Mouse (Mus musculus) NIH3T3 (cell line): ENCODE measurements around the gene Gm128.
"Not testable (repeated sequence)": the region's sequence is repeated elsewhere in the genome, so short reads cannot be mapped to it uniquely, and the experiment has no call there.

Experiments
- DNase-seq: peaks from one replicate; pipeline ENCODE4 v3.0.0-alpha.2; 2012; ENCODE audit warnings: low read depth

The Gm128 gene

GRCm38 (mm10) chr3:95231298-95232221, 9.8 kb downstream of the Gm128 start, which contains the start of gene Mllt11:
TSS of gene Mllt11 (minus strand) at chr3:95232171.
- DNase-seq, result no peak

DNA sequence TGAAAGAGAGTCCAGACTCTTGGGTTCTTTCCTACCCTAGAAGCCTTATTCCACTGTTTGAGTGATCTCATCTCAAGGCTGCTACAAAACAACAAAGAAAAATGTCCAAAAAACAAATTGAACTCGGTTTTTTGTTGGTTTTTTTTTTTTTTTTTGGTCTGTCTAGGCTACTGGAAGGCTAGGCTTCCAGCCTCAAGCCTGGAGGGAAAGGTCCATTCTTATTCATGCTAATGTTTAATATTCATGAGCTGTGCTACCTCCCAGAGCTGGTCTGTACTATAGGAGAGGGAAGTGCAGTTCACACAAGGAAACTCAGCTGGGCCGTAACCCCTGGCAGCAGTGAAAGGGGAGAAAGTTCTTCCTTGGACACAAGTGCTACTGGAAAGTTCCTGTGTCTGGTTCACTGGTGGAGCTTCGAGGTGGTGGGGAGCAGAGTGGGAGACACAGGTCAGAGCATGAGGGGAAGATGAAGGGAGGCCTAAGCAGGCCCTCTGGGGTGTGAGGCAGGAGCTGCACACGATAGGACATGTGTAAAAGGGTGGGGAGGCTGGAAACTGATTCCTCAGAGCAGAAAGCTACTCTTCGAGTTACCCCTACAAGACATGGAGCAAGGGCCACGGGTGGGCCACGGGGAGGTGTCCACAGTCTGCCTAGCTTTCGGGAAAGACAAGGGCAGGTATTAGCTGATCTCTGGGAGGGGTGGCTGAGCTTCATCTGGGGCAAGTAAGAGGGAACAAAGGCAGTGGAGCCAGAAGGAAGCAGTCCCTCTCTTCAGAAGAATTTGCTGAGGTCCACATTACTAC, 10.7 kb downstream of the Gm128 start:
- no peak for DNase-seq

DNA sequence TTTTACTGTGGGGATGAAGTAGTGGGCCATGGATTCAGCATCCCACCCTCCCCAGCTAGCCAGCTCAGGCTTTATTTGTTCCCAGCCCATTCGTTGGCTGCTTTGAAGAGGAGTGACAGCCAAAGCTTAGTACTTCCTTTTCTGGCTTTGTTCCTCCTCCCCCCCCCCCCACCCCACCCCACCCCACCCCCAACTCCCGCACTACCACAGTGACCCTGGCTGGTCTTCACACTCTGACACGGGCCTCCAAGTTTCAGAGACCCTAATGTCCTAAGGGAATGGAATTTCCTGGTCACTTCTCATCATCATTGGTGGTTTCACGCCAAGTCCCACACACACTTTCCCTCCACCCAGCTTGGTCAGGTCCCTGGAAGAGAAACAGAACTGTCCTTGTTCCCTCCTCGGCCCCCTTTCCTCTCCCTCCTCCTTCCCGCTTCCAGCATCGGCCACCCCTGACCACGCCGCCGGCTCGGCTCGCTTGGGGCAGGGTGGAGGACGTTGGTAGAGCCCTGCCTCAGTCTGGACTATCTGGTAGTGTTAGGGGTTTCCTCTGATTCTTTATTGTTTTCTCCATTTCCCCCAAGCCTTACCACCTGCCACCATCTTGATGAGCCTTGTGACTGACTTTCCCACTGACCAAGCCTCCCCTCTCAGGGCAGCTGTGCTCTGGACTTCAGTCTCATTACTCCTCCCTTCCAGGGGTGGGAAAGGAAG, 11.5 kb downstream of the Gm128 start:
- DNase-seq, result peak; percentile 72

DNA sequence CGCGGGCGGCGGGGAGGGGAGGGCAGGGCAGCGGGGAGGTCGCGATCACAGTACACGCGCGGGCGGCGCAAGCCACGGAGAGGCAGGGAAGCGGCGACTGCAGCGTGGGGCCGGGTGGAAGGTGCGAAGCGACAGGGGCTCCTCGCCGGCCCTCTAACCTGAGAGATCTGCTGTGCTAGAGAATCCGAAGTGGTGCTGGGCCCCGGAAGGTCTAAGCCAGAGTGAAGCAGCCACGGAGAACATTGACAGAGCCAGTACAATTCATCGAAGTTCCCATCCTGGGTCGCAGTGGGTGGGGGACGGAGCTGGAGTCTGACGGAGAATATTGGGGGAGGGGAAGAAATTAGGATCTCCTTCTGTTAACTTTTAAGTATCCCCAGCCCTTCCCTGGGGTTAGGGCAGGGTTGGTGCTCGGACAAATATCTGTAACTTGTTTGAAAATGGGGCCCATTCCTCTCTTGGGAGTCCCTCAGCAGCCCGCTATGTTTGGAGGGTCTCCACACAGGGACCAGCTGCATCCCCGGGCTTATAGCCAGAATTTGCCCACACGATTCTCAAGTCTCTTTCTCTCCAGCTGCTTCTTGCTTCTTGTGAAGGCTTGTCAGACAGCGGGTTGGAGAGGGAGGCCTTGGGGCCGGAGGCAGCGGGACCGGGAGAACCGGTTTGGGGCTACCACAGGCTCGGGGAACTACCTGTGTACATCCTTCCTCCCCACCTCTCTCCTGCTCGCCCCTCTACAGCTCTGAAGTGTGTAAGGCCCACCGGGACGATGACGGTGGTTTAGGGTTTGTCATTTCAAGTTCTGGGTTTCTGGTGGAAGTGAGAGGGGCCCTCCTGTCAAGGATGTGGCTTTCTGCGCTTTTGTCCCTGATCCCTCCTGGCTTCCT, 12.3 kb downstream of the Gm128 start:
- DNase-seq, result peak; percentile 33

DNA sequence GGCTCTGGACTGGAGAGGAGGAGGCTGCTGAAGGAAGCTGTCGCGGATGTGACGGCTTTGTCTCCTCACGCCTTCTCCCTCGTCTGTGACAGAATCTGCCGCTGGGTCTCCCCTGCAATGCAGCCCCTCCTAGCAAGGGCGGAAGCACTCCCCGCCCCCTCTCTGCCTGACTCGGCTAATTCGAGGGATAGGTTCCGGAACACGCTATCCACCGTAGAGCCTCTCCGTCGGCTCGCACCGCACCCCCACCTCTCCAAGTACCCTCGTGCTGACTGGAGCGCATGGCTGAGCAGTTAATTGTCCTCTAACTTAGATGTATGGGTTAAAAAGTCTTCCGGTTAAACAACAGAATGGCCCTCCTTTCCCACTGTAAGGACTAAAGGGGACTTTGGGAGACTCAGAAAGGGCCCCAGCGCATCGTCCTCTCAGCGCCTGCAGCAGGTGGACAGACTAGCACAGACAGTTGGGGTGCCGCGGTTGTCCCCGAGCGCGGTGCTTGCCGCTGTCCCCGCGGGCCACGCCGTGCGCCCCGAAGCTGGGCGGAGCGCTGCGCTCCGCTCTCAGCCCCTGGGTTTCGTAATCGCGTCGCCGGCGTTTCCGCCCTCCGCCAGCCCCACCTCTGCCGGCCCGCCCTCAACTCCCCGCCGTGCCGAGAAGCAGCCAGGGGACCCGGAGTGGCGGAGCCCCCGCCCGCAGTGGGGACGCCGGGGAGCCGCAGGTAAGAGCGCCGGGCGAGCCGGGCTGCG, 13.1 kb downstream of the Gm128 start, which contains the start of gene Cdc42se1:
Cdc42se1 (plus strand) TSS at position 585 of the 746 bp plus-strand sequence.
- DNase-seq, result peak; percentile 86

- peak; percentile 51 for DNase-seq
Observed at GRCm38 (mm10) chr3:95227214-95227613, 14.2 kb downstream of the Gm128 start.

DNA sequence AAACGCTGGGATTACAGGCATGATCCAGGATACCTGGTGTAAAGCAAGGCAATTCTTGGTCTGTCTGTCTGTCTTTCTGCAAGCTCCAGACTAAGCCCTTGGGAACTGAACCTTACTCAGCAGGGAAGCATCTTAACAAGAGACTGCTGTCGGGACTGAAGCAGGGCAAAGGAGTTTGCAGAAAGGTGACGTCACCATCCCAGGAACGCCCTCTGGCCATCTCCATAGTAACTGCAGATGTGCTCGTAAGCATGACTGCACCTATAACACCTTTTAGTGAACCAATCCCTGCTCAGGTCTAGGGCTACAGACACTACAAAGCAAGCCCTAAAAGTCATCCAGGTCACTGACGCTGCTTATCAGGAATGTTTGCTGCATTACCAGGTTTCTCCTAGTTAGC, 17.1 kb downstream of the Gm128 start:
- peak; percentile 50 for DNase-seq

DNA sequence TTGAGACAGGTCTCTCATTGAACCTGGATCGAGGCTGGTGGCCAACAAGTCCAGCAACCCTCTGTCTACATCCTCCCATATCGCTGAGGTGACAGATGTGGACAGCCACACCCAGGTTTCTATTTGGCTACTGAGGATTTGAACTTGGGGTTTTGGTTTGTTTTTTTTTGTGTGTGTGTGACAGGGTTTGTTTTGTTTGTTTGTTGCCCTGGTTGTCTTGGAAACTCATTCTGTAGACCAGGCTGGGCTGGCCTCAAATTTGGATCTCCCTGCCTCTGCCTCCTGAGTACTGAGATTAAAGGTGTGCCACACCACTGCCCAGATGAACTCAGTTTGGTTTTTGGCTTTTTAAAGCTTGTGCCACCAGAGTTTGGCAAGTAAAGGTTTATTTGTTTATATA, 18.4 kb downstream of the Gm128 start:
- no peak for DNase-seq

- DNase-seq, result peak; percentile 73
Observed at GRCm38 (mm10) chr3:95218466-95219137, 22.8 kb downstream of the Gm128 start.

GRCm38 (mm10) chr3:95217255-95218134, 23.9 kb downstream of the Gm128 start, which contains the start of gene Gabpb2:
TSS of gene Gabpb2 (minus strand) at chr3:95217916.
- peak; percentile 97 for DNase-seq

- no peak for DNase-seq
Observed at GRCm38 (mm10) chr3:95216655-95217254, 24.6 kb downstream of the Gm128 start.

DNA sequence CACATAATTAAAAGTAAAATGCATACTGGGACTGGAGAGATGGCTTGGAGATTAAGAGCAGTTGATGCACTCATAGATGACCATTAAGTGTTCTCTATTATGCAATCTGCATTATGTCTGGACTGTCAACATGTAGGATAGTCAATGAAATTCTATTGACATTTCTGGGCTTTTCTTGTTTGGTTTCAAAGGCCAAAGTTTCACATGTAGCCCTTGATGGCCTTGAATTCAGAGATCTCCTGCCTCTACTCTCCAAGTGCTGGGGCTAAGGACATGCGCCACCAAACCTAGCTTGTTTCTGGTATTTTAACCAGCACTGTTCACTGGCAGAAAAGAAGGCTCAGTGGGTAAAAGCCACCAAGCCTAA, 27.8 kb downstream of the Gm128 start:
- no peak for DNase-seq

DNA sequence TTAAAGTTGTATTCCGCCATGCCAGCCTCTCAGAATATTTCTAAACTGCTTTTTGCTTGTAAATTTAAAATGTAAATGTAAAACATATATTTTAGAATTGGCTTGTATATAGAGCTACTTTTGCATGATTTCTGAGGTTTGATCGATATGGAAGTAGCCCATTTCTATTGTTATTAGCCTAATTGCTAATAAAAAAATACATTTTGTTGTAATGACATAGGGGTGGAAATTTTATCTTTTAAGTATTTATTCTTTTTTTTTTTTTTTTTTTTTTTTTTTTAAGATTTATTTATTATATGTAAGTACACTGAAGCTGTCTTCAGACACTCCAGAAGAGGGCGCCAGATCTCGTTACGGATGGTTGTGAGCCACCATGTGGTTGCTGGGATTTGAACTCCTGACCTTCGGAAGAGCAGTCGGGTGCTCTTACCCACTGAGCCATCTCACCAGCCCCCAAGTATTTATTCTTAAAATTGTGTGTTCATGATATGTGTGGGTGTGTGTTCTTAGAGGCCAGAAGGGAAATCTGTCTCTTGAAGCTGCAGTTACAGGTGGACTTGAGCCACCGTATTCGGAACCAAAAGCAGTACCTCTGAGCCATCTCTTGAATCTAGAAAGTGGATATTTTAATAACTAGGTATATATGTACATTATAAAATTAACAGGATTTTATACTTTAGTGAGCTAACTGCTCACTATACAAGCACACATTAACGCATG, 28.3 kb downstream of the Gm128 start:
- not testable (repeated sequence) for DNase-seq

DNA sequence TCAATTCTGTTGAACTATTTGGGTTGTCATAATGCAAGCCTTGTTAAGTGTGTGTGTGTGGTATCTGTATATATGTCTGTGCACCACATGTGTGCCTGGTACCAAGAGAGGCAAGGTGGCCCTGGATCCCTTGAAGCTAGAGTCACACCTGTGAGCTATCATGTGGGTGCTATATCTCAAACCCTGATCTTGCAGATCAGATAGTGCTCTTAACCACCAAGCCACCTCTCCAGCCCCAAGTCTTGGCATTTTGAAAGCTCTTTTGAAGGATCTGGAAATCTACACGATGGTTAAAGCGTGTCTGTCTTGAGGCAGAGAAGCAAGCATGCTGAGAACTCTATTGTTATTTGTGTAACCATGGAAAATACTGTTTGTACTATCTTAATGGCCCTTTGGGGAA, 30.8 kb downstream of the Gm128 start:
- no peak for DNase-seq

DNA sequence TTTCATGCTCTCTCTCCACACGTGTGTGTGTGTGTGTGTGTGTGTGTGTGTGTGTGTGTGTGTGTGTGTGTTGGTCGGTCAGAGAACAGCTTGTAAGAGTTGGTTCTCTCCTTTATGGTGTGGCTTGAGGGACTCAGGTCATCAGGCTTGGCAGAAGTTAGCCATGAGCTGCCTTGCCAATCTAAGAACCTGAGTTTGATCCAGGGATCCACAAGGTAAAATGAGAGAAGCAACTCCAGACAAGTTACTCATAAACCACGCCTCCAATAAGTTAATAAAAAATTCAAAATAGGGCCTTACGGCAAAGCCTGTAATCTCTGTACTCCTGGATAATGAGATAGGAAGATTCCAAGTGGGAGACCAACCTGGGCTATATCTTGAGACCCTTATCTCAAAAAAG, 33.1 kb downstream of the Gm128 start:
- no peak for DNase-seq

GRCm38 (mm10) chr3:95203880-95204279, 37.5 kb downstream of the Gm128 start:
- no peak for DNase-seq

GRCm38 (mm10) chr3:95200562-95200961, 40.8 kb downstream of the Gm128 start:
- DNase-seq, result no peak

DNA sequence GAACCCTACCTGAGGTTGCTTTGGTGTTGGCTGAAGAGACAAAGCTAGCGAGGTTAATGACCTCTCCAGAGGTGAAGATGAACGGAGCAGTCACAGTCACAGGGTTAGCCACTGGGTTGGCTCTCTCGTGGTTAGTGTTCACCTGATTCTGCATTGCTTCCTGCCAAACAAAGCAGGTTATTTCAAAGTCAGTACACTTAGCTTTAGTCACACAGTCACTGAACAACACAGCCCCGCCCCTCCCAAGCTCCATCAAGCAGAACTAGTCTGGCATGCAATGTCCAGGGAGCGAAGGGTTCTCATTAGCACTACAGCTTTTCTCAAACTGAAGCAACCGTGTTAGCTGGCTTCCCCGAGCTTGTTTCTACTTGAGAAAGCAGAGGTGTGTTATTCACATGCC, 41.3 kb downstream of the Gm128 start:
- DNase-seq, result no peak
